Mouse (Mus musculus) thymus, adult 2 months (tissue): ENCODE data around the gene Tmem120b.

Source experiments
- CTCF ChIP-seq: fragments of 200-500 bp; IDR thresholded peaks from 2 replicates; pipeline ENCODE4 v1.5.1; 2012; ENCODE audit warnings: mild to moderate bottlenecking, control low read depth, low read length, moderate library complexity, borderline replicate concordance; ENCODE audit not compliant: control insufficient read depth, poor library complexity, insufficient read depth; ENCODE audit errors: extremely low read depth
- POLR2A ChIP-seq: fragments of 200-500 bp; IDR thresholded peaks from 2 replicates; pipeline ENCODE4 v1.6.1; 2012; ENCODE audit warnings: mild to moderate bottlenecking, low read length, control low read depth, moderate library complexity; ENCODE audit not compliant: control insufficient read depth, poor library complexity, insufficient read depth; ENCODE audit errors: extremely low read depth

DNA sequence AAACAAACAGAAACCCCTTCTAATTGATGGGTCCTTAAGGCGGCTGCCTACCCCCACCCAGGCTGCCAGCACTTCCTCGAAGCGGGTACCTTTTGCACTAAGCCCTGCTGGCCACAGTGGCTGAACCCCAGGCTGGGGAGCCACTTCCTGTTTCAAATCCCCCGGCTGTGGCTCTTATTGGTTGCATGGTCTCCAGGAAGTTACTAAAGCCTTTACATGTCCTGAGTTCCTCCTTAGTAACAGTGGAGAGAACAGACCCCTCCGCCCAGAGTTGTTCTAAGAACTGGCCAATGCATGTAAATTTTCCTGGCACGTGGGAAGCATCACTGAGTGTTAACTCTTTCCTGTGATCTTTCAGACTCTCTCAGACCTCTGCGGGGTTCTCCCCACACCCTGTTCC lies 82.9 kb downstream of the Tmem120b start:
- TF ChIP-seq CTCF: 0 out of 2 replicates have a peak, but pooled peaks have one; percentile 16
- TF ChIP-seq POLR2A: peak; percentile 56; the same call in 1 of the 2 replicates
